Mouse (Mus musculus) liver, embryonic 15.5 days (tissue): Measurements from ENCODE around the gene Tas2r115. TPM values are rescaled to one million over a fixed set of nuclear protein-coding genes. Genes with fewer than 3 reads are reported as not detected.
"Not testable (repeated sequence)": the region's sequence is repeated elsewhere in the genome, so short reads cannot be mapped to it uniquely, and the experiment has no call there.

Experiments
- ATAC-seq: fragments of 200-750 bp; cut with Nextera tagmentation; 2 replicates; pipeline ENCODE4 v1.8.0; 2017; ENCODE audit warnings: moderate number of reproducible peaks, mild to moderate bottlenecking, moderate library complexity; ENCODE audit not compliant: insufficient read depth
- H3K27ac ChIP-seq: fragments of 300-500 bp; sonication (generic); replicated peaks from 2 replicates; pipeline ENCODE4 v1.5.1; 2015; ENCODE audit warnings: mild to moderate bottlenecking, inconsistent platforms
- H3K27me3 ChIP-seq: fragments of 300-500 bp; sonication (generic); 2 replicates; pipeline ENCODE4 v1.6.1; 2015; ENCODE audit warnings: mild to moderate bottlenecking, inconsistent platforms
- H3K36me3 ChIP-seq: fragments of 300-500 bp; sonication (generic); replicated peaks from 2 replicates; pipeline ENCODE4 v1.6.1; 2015; ENCODE audit warnings: moderate library complexity, mild to moderate bottlenecking, inconsistent platforms
- H3K4me1 ChIP-seq: fragments of 300-500 bp; sonication (generic); replicated peaks from 2 replicates; pipeline ENCODE4 v1.6.1; 2015; ENCODE audit warnings: inconsistent platforms
- H3K4me2 ChIP-seq: fragments of 300-500 bp; sonication (generic); 2 replicates; pipeline ENCODE4 v1.6.1; 2015; ENCODE audit warnings: moderate library complexity, mild to moderate bottlenecking, inconsistent platforms
- H3K4me3 ChIP-seq: fragments of 300-500 bp; sonication (generic); replicated peaks from 2 replicates; pipeline ENCODE4 v1.5.1; 2015; ENCODE audit warnings: mild to moderate bottlenecking, inconsistent platforms
- H3K9ac ChIP-seq: fragments of 300-500 bp; sonication (generic); 2 replicates; pipeline ENCODE4 v1.6.1; 2015; ENCODE audit warnings: moderate library complexity, mild to moderate bottlenecking, inconsistent platforms
- H3K9me3 ChIP-seq: fragments of 300-500 bp; sonication (generic); replicated peaks from 2 replicates; pipeline ENCODE4 v1.6.1; 2016; ENCODE audit warnings: inconsistent platforms
- WGBS: fragments of 180-500 bp; shearing (Covaris S2); methylation state at CpG from one replicate; pipeline ENCODE4 v1.1.7; 2015; ENCODE audit warnings: mixed read lengths; ENCODE audit not compliant: insufficient replicate concordance; 5-methylcytosine and 5-hydroxymethylcytosine counted together
- polyA plus RNA-seq: library from polyadenylated mRNA; unstranded; fragments of >200 nt; fragmentation: Nextera tagmentation; extraction: Ambion mirVana; gene quantifications from 2 replicates; pipeline ENCODE4 v1.2.1, GENCODE M21; 2015

The Tas2r115 gene
- not detected in 2 replicates for polyA plus RNA-seq

DNA sequence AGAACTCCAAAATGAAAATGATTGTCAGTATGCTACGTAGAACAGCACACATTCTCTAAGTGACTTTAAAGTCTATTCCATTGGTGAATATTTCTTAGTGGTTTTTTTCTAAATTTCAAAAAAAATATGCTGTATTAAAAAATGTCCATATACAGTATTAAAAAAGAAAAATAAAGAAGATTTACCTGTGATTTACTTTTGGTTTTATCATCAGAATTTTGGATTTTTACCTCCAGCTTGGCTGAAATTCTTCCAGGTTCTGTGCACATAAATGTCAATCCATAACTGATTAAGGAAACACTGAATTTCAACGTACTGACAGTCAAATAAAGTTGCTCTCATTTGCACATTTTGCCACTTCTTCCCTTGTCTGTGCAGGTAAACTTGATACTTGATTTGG is at the start of gene Tas2r115:
Tas2r115 (minus strand) TSS at position 101 of the 400 bp plus-strand sequence.
- Histone ChIP-seq H3K36me3 (no peaks in the 10 kb centered on the region), H3K9me3 (no peaks in the 10 kb centered on the region), H3K4me3 (no peak within 1 kb of the TSS), H3K4me1 (no peaks in the 10 kb centered on the region), H3K27me3 (no peaks in the 10 kb centered on the region), H3K27ac (no peak within 1 kb of the TSS), H3K9ac (no peak within 1 kb of the TSS), H3K4me2 (no peak within 1 kb of the TSS)
- 59% methylated on average over 2 of the region's 2 CpGs for WGBS
- no peak for ATAC-seq

- no peaks in the 10 kb centered on the region for H3K27me3 ChIP-seq
- H3K4me3 ChIP-seq = no peak within 1 kb of the TSS
- no peak within 1 kb of the TSS for H3K4me2 ChIP-seq
- no peaks in the 10 kb centered on the region for H3K9me3 ChIP-seq
- ATAC-seq = no peak
- no peak within 1 kb of the TSS for H3K27ac ChIP-seq
- H3K36me3 ChIP-seq = no peaks in the 10 kb centered on the region
- no peak within 1 kb of the TSS for H3K9ac ChIP-seq
- H3K4me1 ChIP-seq = no peaks in the 10 kb centered on the region
These were observed 40.2 kb upstream of the Tas2r115 start, which contains the start of gene Tas2r136 for GRCm38 (mm10) chr6:132778062-132778461. Gene Tas2r136 (minus strand): TSS chr6:132778162.

DNA sequence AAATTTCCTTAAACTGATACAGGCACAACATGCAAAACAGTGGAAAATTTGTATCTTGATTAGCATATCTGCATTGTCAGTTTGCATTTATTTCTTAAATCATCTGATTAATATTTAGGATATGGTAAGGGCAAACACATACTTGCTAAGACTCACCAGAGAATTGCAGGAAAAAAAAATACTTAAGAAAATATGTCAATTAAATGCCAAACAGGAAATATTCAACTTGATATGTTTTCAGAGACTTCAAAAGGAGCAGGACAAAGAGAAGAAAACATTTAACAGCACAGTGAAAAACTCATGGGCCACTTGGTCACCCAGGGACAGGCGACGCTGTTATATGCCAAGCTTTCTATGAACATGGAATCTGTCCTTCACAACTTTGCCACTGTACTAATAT is 24.0 kb upstream of the Tas2r115 start, which contains the start of gene Tas2r102:
Tas2r102 (plus strand) TSS at position 301 of the 400 bp plus-strand sequence.
- Histone ChIP-seq H3K36me3 (no peaks in the 10 kb centered on the region), H3K9me3 (no peaks in the 10 kb centered on the region), H3K9ac (no peak within 1 kb of the TSS), H3K4me3 (no peak within 1 kb of the TSS), H3K4me1 (no peaks in the 10 kb centered on the region), H3K4me2 (no peak within 1 kb of the TSS), H3K27ac (no peak within 1 kb of the TSS), H3K27me3 (no peaks in the 10 kb centered on the region)
- WGBS = 85% methylated on average over 2 of the region's 2 CpGs
- ATAC-seq = no peak

- no peak within 1 kb of the TSS for H3K9ac ChIP-seq
- no peak within 1 kb of the TSS for H3K4me3 ChIP-seq
- no peak for ATAC-seq
- no peaks in the 10 kb centered on the region for H3K9me3 ChIP-seq
- no peak within 1 kb of the TSS for H3K27ac ChIP-seq
- H3K4me1 ChIP-seq = no peaks in the 10 kb centered on the region
- no peaks in the 10 kb centered on the region for H3K36me3 ChIP-seq
- WGBS = 53% methylated on average over 1 of the region's 1 CpGs
- H3K27me3 ChIP-seq = no peaks in the 10 kb centered on the region
- no peak within 1 kb of the TSS for H3K4me2 ChIP-seq
These were observed 16.6 kb upstream of the Tas2r115 start, which contains the start of gene Tas2r124 for GRCm38 (mm10) chr6:132754430-132754829. Gene Tas2r124 (plus strand): TSS chr6:132754730.

DNA sequence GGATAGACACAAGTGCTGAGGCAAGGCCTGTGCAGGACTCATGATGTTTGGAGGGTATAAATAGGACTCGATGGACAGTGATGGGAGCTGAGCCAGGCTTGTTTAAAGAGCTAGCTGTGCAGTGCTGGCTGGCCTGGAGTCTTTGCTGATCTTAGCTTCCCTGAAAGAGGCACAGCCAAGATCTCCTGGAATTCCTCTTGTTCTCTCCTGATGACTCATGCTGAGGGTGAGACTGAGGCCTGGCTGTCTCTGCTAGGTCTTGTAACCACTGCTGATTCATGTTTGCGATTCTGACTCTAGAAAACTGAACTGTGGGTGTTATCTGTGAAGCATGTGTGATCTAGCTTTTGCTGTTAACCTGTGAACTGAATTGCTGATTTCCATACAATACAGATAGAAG is 12.4 kb upstream of the Tas2r115 start:
- H3K4me2 ChIP-seq = no peak overlapping the region
- WGBS = 55% methylated on average over 2 of the region's 2 CpGs

GRCm38 (mm10) chr6:132711828-132712227 is 26.0 kb downstream of the Tas2r115 start, which contains the start of gene Tas2r122:
Gene Tas2r122 (minus strand): TSS chr6:132711928.
- Histone ChIP-seq H3K4me2 (no peak within 1 kb of the TSS), H3K4me1 (no peaks in the 10 kb centered on the region), H3K9ac (no peak within 1 kb of the TSS), H3K9me3 (no peaks in the 10 kb centered on the region), H3K27me3 (no peaks in the 10 kb centered on the region), H3K27ac (no peak within 1 kb of the TSS), H3K36me3 (no peaks in the 10 kb centered on the region), H3K4me3 (no peak within 1 kb of the TSS)
- no peak for ATAC-seq
- 58% methylated on average over 3 of the region's 3 CpGs for WGBS

More for the DNA sequence above, 12.4 kb upstream of the Tas2r115 start:
- Histone ChIP-seq H3K9me3 (no peaks in the 10 kb centered on the region), H3K27me3 (no peaks in the 10 kb centered on the region), H3K36me3 (no peaks in the 10 kb centered on the region), H3K9ac (no peak overlapping the region), H3K27ac (no peak overlapping the region), H3K4me1 (no peaks in the 10 kb centered on the region), H3K4me3 (no peak overlapping the region)
- no peak for ATAC-seq

- H3K9ac ChIP-seq = no peak within 1 kb of the TSS
- no peak within 1 kb of the TSS for H3K4me2 ChIP-seq
- no peaks in the 10 kb centered on the region for H3K4me1 ChIP-seq
- no peaks in the 10 kb centered on the region for H3K27me3 ChIP-seq
- ATAC-seq = no peak
- H3K27ac ChIP-seq = no peak within 1 kb of the TSS
- 42% methylated on average over 1 of the region's 1 CpGs for WGBS
- H3K9me3 ChIP-seq = no peaks in the 10 kb centered on the region
- no peak within 1 kb of the TSS for H3K4me3 ChIP-seq
- H3K36me3 ChIP-seq = no peaks in the 10 kb centered on the region
These were observed 36.9 kb downstream of the Tas2r115 start, which contains the start of gene Tas2r121 for GRCm38 (mm10) chr6:132700907-132701306. Gene Tas2r121 (minus strand): TSS chr6:132701007.

- H3K27ac ChIP-seq, H3K36me3 ChIP-seq, H3K9ac ChIP-seq, H3K9me3 ChIP-seq, H3K27me3 ChIP-seq, H3K4me3 ChIP-seq, H3K4me2 ChIP-seq, ATAC-seq, H3K4me1 ChIP-seq: not testable (repeated sequence)
- WGBS = 53% methylated on average over 7 of the region's 7 CpGs
These were observed 46.2 kb downstream of the Tas2r115 start for GRCm38 (mm10) chr6:132691596-132691995.

Other genes starting within 250 kb of the Tas2r115 start
- gene Prh1, start 168.2 kb downstream of the Tas2r115 start, polyA plus RNA-seq = not detected in 2 replicates
- not detected in 2 replicates for gene Prp2, start 142.1 kb downstream of the Tas2r115 start, polyA plus RNA-seq
- gene A630073D07Rik, start 86.5 kb downstream of the Tas2r115 start, polyA plus RNA-seq = not detected in 2 replicates
- gene Tas2r120, start 81.1 kb downstream of the Tas2r115 start, polyA plus RNA-seq = not detected in 2 replicates
- not detected in 2 replicates for gene Tas2r121, start 37.0 kb downstream of the Tas2r115 start, polyA plus RNA-seq
- gene Tas2r122, start 26.1 kb downstream of the Tas2r115 start, polyA plus RNA-seq = not detected in 2 replicates
- gene Tas2r124, start 16.7 kb upstream of the Tas2r115 start, polyA plus RNA-seq = not detected in 2 replicates
- gene Tas2r102, start 24.1 kb upstream of the Tas2r115 start, polyA plus RNA-seq = not detected in 2 replicates
- gene Tas2r136, start 40.1 kb upstream of the Tas2r115 start, polyA plus RNA-seq = not detected in 2 replicates
- gene Tas2r117, start 64.8 kb upstream of the Tas2r115 start, polyA plus RNA-seq = not detected in 2 replicates
- gene Tas2r123, start 109.1 kb upstream of the Tas2r115 start, polyA plus RNA-seq = not detected in 2 replicates
- gene Tas2r116, start 117.4 kb upstream of the Tas2r115 start, polyA plus RNA-seq = not detected in 2 replicates
- gene Tas2r110, start 130.0 kb upstream of the Tas2r115 start, polyA plus RNA-seq = not detected in 2 replicates
- not detected in 2 replicates for gene Tas2r113, start 155.0 kb upstream of the Tas2r115 start, polyA plus RNA-seq
- gene Tas2r125, start 171.6 kb upstream of the Tas2r115 start, polyA plus RNA-seq = not detected in 2 replicates
- gene Tas2r129, start 213.1 kb upstream of the Tas2r115 start, polyA plus RNA-seq = not detected in 2 replicates
- gene Tas2r131, start 219.9 kb upstream of the Tas2r115 start, polyA plus RNA-seq = not detected in 2 replicates
- gene Tas2r109, start 242.9 kb upstream of the Tas2r115 start, polyA plus RNA-seq = not detected in 2 replicates